Mouse (Mus musculus) limb, embryonic 14.5 days (tissue): ENCODE data around the gene Rhog. TPM values are rescaled to one million over a fixed set of nuclear protein-coding genes. Genes with fewer than 3 reads are reported as not detected.

Experiments used
- ATAC-seq: fragments of 200-750 bp; cut with Nextera tagmentation; 2 replicates; pipeline ENCODE4 v1.8.0; 2017; ENCODE audit warnings: low read depth, moderate number of reproducible peaks, moderate TSS enrichment; ENCODE audit not compliant: low FRiP score
- DNase-seq: peaks from one replicate; pipeline ENCODE4 v3.0.0-alpha.2; 2015; ENCODE audit warnings: low spot score
- H3K27ac ChIP-seq: fragments of 300-500 bp; sonication (generic); replicated peaks from 2 replicates; pipeline ENCODE4 v1.5.1; 2014; ENCODE audit warnings: low read depth, mild to moderate bottlenecking, low read length, moderate library complexity, mixed read lengths
- H3K27me3 ChIP-seq: fragments of 300-500 bp; sonication (generic); 2 replicates; pipeline ENCODE4 v1.6.1; 2014; ENCODE audit warnings: low read length, mixed read lengths; ENCODE audit not compliant: control insufficient read depth, insufficient read depth
- H3K36me3 ChIP-seq: fragments of 300-500 bp; sonication (generic); 2 replicates; pipeline ENCODE4 v1.6.1; 2014; ENCODE audit warnings: mild to moderate bottlenecking, low read length, moderate library complexity, mixed read lengths; ENCODE audit not compliant: control insufficient read depth, insufficient read depth
- H3K4me1 ChIP-seq: fragments of 300-500 bp; sonication (generic); 2 replicates; pipeline ENCODE4 v1.6.1; 2014; ENCODE audit warnings: antibody characterized with exemption, low read length, mixed read lengths; ENCODE audit not compliant: control insufficient read depth, insufficient read depth
- H3K4me2 ChIP-seq: fragments of 300-500 bp; sonication (generic); replicated peaks from 2 replicates; pipeline ENCODE4 v1.6.1; 2014; ENCODE audit warnings: low read depth, mild to moderate bottlenecking, low read length, moderate library complexity; ENCODE audit not compliant: severe bottlenecking
- H3K4me3 ChIP-seq: fragments of 300-500 bp; sonication (generic); replicated peaks from 2 replicates; pipeline ENCODE4 v1.5.1; 2014; ENCODE audit warnings: low read length
- H3K9ac ChIP-seq: fragments of 300-500 bp; sonication (generic); 2 replicates; pipeline ENCODE4 v1.6.1; 2014; ENCODE audit warnings: mild to moderate bottlenecking, low read depth, low read length, moderate library complexity; ENCODE audit not compliant: severe bottlenecking
- H3K9me3 ChIP-seq: fragments of 300-500 bp; sonication (generic); 2 replicates; pipeline ENCODE4 v1.6.1; 2016; ENCODE audit warnings: low read length; ENCODE audit not compliant: control insufficient read depth
- POLR2A ChIP-seq: fragments of 200-500 bp; IDR thresholded peaks from 2 replicates; pipeline ENCODE4 v1.8.0; 2012; ENCODE audit warnings: inconsistent platforms, mild to moderate bottlenecking, moderate library complexity, borderline replicate concordance; ENCODE audit not compliant: insufficient read depth, insufficient read length; ENCODE audit errors: extremely low read depth
- WGBS: fragments of 180-500 bp; shearing (Covaris S2); extraction: QIAGEN DNeasy Blood & Tissue Kit; methylation state at CpG from one replicate; pipeline ENCODE4 v1.1.7; 2014; 5-methylcytosine and 5-hydroxymethylcytosine counted together
- polyA plus RNA-seq, 2 experiments: library from polyadenylated mRNA; depleted of rRNA in 1 of 2; stranded (reverse) in 1 of 2; unstranded in 1 of 2; fragments of >200 nt; fragmentation: Nextera tagmentation in 1 of 2; extraction: Ambion mirVana in 1 of 2; gene quantifications; 2 replicates each; pipeline versions ENCODE4 v1.2.1 to v1.2.3; 2012 to 2014

The Rhog gene
- polyA plus RNA-seq (2012; rRNA removed) (48.7 and 55.6 TPM in 2 replicates), polyA plus RNA-seq (2014; fragmentation: Nextera tagmentation; extraction: Ambion mirVana) (70.3 and 73.7 TPM in 2 replicates)

- H3K4me1 ChIP-seq: no peaks in the 10 kb centered on the region
- no peak within 1 kb of the TSS for H3K9ac ChIP-seq
- H3K4me3 ChIP-seq: no peak within 1 kb of the TSS
- ATAC-seq (no peak), DNase-seq (no peak)
- WGBS: 79% methylated on average over 3 of the region's 3 CpGs
- no peak within 1 kb of the TSS for H3K4me2 ChIP-seq
- no peak for TF ChIP-seq POLR2A
- H3K9me3 ChIP-seq: no peaks in the 10 kb centered on the region
- no peak within 1 kb of the TSS for H3K27ac ChIP-seq
- no peaks in the 10 kb centered on the region for H3K36me3 ChIP-seq
- H3K27me3 ChIP-seq: no peaks in the 10 kb centered on the region
Measured at GRCm38 (mm10) chr7:102255954-102256353, at the start of gene Rhog. TSS of gene Rhog (minus strand) at chr7:102256054.

- WGBS: 94% methylated on average over 2 of the region's 2 CpGs
- H3K4me3 ChIP-seq: no peak overlapping the region
- no peak for ATAC-seq
- no peaks in the 10 kb centered on the region for H3K27me3 ChIP-seq
- H3K9ac ChIP-seq: no peak overlapping the region
- no peaks in the 10 kb centered on the region for H3K9me3 ChIP-seq
- no peak for TF ChIP-seq POLR2A
- H3K27ac ChIP-seq: no peak overlapping the region
- no peaks in the 10 kb centered on the region for H3K36me3 ChIP-seq
- H3K4me2 ChIP-seq: no peak overlapping the region
- no peaks in the 10 kb centered on the region for H3K4me1 ChIP-seq
- no peak for DNase-seq
Measured at GRCm38 (mm10) chr7:102305596-102305995, 49.7 kb upstream of the Rhog start.

GRCm38 (mm10) chr7:102302471-102302870 is 46.6 kb upstream of the Rhog start:
- Histone ChIP-seq H3K36me3 (no peaks in the 10 kb centered on the region), H3K4me3 (no peak overlapping the region), H3K9me3 (no peaks in the 10 kb centered on the region), H3K4me1 (no peaks in the 10 kb centered on the region), H3K4me2 (no peak overlapping the region), H3K9ac (no peak overlapping the region), H3K27me3 (no peaks in the 10 kb centered on the region), H3K27ac (no peak overlapping the region)
- no peak for TF ChIP-seq POLR2A
- ATAC-seq: no peak
- WGBS: 88% methylated on average over 4 of the region's 4 CpGs
- no peak for DNase-seq

GRCm38 (mm10) chr7:102300761-102301160 is 44.9 kb upstream of the Rhog start:
- Histone ChIP-seq H3K4me1 (no peaks in the 10 kb centered on the region), H3K9me3 (no peaks in the 10 kb centered on the region), H3K4me3 (no peak overlapping the region), H3K36me3 (no peaks in the 10 kb centered on the region), H3K9ac (no peak overlapping the region), H3K4me2 (no peak overlapping the region), H3K27ac (no peak overlapping the region), H3K27me3 (no peaks in the 10 kb centered on the region)
- DNase-seq (no peak), ATAC-seq (no peak)
- TF ChIP-seq POLR2A: no peak
- WGBS: 56% methylated on average over 1 of the region's 1 CpGs

GRCm38 (mm10) chr7:102293234-102293633 is 37.4 kb upstream of the Rhog start:
- 2% methylated on average over 2 of the region's 2 CpGs for WGBS
- TF ChIP-seq POLR2A: no peak
- Histone ChIP-seq H3K9ac (no peak overlapping the region), H3K36me3 (no peaks in the 10 kb centered on the region), H3K4me3 (no peak overlapping the region), H3K9me3 (no peaks in the 10 kb centered on the region), H3K27ac (no peak overlapping the region), H3K4me2 (no peak overlapping the region), H3K4me1 (peaks cover 5% of the 10 kb centered on the region; the same call in 1 of the 2 replicates), H3K27me3 (no peaks in the 10 kb centered on the region)
- ATAC-seq (no peak), DNase-seq (no peak)

GRCm38 (mm10) chr7:102292228-102292627 is 36.4 kb upstream of the Rhog start:
- peaks cover 5% of the 10 kb centered on the region; the same call in 1 of the 2 replicates for H3K4me1 ChIP-seq
- no peaks in the 10 kb centered on the region for H3K36me3 ChIP-seq
- WGBS: 81% methylated on average over 3 of the region's 3 CpGs
- no peak overlapping the region for H3K4me3 ChIP-seq
- ATAC-seq: no peak
- H3K9me3 ChIP-seq: no peaks in the 10 kb centered on the region
- H3K27me3 ChIP-seq: no peaks in the 10 kb centered on the region
- H3K4me2 ChIP-seq: no peak overlapping the region
- no peak for DNase-seq
- H3K27ac ChIP-seq: no peak overlapping the region
- no peak overlapping the region for H3K9ac ChIP-seq
- TF ChIP-seq POLR2A: no peak
